Mouse (Mus musculus): ENCODE results near the gene Slc18a3. TPM values are rescaled to one million over a fixed set of nuclear protein-coding genes. Genes with fewer than 3 reads are reported as not detected.

Slc18a3 gene
- not detected in 2 replicates for total RNA-seq (2021)
- long read RNA-seq = 0 reads

GRCm38 (mm10) chr14:32464601-32465505 is at the start of gene Slc18a3:
Gene Slc18a3, minus strand, starts transcription at chr14:32464850.
- DNase-seq = no peak

- DNase-seq = peak; percentile 96
These were observed 48.8 kb upstream of the Slc18a3 start, which contains the start of gene Ercc6 for GRCm38 (mm10) chr14:32513336-32514032. Gene Ercc6, plus strand, starts transcription at chr14:32513521.

GRCm38 (mm10) chr14:32512912-32513311 is 48.3 kb upstream of the Slc18a3 start:
- no peak for DNase-seq

- no peak for DNase-seq
These were observed 44.9 kb upstream of the Slc18a3 start for GRCm38 (mm10) chr14:32509443-32509961.

GRCm38 (mm10) chr14:32508105-32508835 is 43.6 kb upstream of the Slc18a3 start:
- DNase-seq = no peak

- peak; percentile 36 for DNase-seq
These were observed 42.6 kb upstream of the Slc18a3 start for GRCm38 (mm10) chr14:32507216-32507615.

GRCm38 (mm10) chr14:32506329-32506728 is 41.7 kb upstream of the Slc18a3 start:
- no peak for DNase-seq

- DNase-seq = no peak
These were observed 39.2 kb upstream of the Slc18a3 start for GRCm38 (mm10) chr14:32503897-32504296.

GRCm38 (mm10) chr14:32502764-32503688 is 38.4 kb upstream of the Slc18a3 start:
- DNase-seq = no peak

GRCm38 (mm10) chr14:32501303-32501702 is 36.7 kb upstream of the Slc18a3 start:
- no peak for DNase-seq

GRCm38 (mm10) chr14:32496115-32496850 is 31.6 kb upstream of the Slc18a3 start:
- DNase-seq = peak; percentile 12

- peak; percentile 15 for DNase-seq
These were observed 27.9 kb upstream of the Slc18a3 start for GRCm38 (mm10) chr14:32492521-32492920.

- no peak for DNase-seq
These were observed 17.4 kb upstream of the Slc18a3 start for GRCm38 (mm10) chr14:32482061-32482460.

- DNase-seq = no peak
These were observed 12.9 kb upstream of the Slc18a3 start for GRCm38 (mm10) chr14:32477581-32477980.

- DNase-seq = no peak
These were observed 11.9 kb upstream of the Slc18a3 start for GRCm38 (mm10) chr14:32476559-32476958.

- DNase-seq = peak; percentile 61
These were observed 8.3 kb upstream of the Slc18a3 start for GRCm38 (mm10) chr14:32472996-32473395.

GRCm38 (mm10) chr14:32467606-32468005 is 3.0 kb upstream of the Slc18a3 start:
- peak; percentile 79 for DNase-seq

GRCm38 (mm10) chr14:32465889-32466288 is 1.2 kb upstream of the Slc18a3 start, which contains the start of gene Chat:
Gene Chat, minus strand, starts transcription at chr14:32465989.
- no peak for DNase-seq

GRCm38 (mm10) chr14:32465506-32465870 is 838 bp upstream of the Slc18a3 start:
- DNase-seq = no peak
